Mouse (Mus musculus): Measurements from ENCODE around the gene Msrb1. TPM values are rescaled to one million over a fixed set of nuclear protein-coding genes. Genes with fewer than 3 reads are reported as not detected.

Msrb1 gene
- polyA plus RNA-seq, 1 experiment from 2014 or later = 54.2 TPM

- H3K27me3 ChIP-seq (ENCODE audit: control insufficient read depth, insufficient read depth, low read length) = no peaks in the 10 kb centered on the region
- no peak overlapping the region for H3K27ac ChIP-seq (replicated peaks)
- H3K4me3 ChIP-seq (ENCODE audit: low read depth, low read length) = no peak overlapping the region
- H3K4me2 ChIP-seq (replicated peaks; ENCODE audit: low read depth) = no peak overlapping the region
- TF ChIP-seq EP300 (optimal IDR thresholded peaks at IDR 0.05) (no peak), CTCF (IDR thresholded peaks at IDR 0.05; ENCODE audit: low read depth) (no peak)
- ATAC-seq (ENCODE audit: low FRiP score, low TSS enrichment) = no peak
- H3K4me1 ChIP-seq (replicated peaks; ENCODE audit: control insufficient read depth, insufficient read depth) = peaks cover 5% of the 10 kb centered on the region; the same call in 1 of the 2 replicates
- no peaks in the 10 kb centered on the region for H3K9me3 ChIP-seq (ENCODE audit: control insufficient read depth, low read length)
- 88% methylated on average over 9 of the region's 9 CpGs for WGBS
- peaks cover 25% of the 10 kb centered on the region for H3K36me3 ChIP-seq (ENCODE audit: control insufficient read depth, insufficient read depth, low read length)
- no peak overlapping the region for H3K9ac ChIP-seq (ENCODE audit: low read length)
- no peak for DNase-seq (ENCODE audit: low spot score)
Measured at GRCm38 (mm10) chr17:24701251-24701650, 35.2 kb upstream of the Msrb1 start.

DNA sequence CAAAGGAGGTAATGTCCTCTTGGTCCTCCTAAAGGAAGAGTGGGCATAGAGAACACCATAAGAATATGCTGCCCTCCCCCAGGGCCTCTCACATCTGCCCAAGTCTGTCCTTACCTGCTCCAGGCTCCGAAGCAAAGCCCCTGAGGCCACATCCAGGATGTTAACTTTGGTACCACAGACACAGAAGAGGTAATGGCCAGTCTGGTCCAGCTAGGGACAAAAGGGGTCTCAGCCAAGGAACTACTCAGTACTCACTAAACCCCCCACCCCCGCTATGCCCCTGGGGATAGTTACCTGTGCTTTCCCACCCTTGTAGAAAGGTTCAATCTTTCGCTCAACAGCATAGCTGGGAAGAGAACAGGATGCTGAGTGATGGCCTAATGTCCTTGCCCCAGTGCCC lies 30.6 kb upstream of the Msrb1 start:
- WGBS = 96% methylated on average over 3 of the region's 3 CpGs
- DNase-seq (ENCODE audit: low spot score) = no peak

GRCm38 (mm10) chr17:24706982-24707800 lies 29.3 kb upstream of the Msrb1 start, which contains the start of gene Tbl3:
Tbl3 (minus strand) TSS chr17:24707660.
- Histone ChIP-seq H3K27ac (replicated peaks) (peak within 1 kb of the TSS; percentile 86), H3K9ac (ENCODE audit: low read length) (peak within 1 kb of the TSS; percentile 72), H3K9me3 (ENCODE audit: control insufficient read depth, low read length) (no peaks in the 10 kb centered on the region), H3K4me1 (replicated peaks; ENCODE audit: control insufficient read depth, insufficient read depth) (no peaks in the 10 kb centered on the region), H3K27me3 (ENCODE audit: control insufficient read depth, insufficient read depth, low read length) (no peaks in the 10 kb centered on the region), H3K36me3 (ENCODE audit: control insufficient read depth, insufficient read depth, low read length) (peaks cover 13% of the 10 kb centered on the region), H3K4me3 (ENCODE audit: low read depth, low read length) (peak within 1 kb of the TSS; percentile 66), H3K4me2 (replicated peaks; ENCODE audit: low read depth) (peak within 1 kb of the TSS; percentile 77)
- DNase-seq (ENCODE audit: low spot score) (peak; percentile 96), ATAC-seq (ENCODE audit: low FRiP score, low TSS enrichment) (peak; percentile 85)
- TF ChIP-seq CTCF (IDR thresholded peaks at IDR 0.05; ENCODE audit: low read depth) (no peak), EP300 (optimal IDR thresholded peaks at IDR 0.05) (no peak)
- 2% methylated on average over 32 of the region's 32 CpGs for WGBS

More for the DNA sequence above, 30.6 kb upstream of the Msrb1 start:
- no peak overlapping the region for H3K27ac ChIP-seq (replicated peaks)
- no peak overlapping the region for H3K4me3 ChIP-seq (ENCODE audit: low read depth, low read length)
- no peaks in the 10 kb centered on the region for H3K9me3 ChIP-seq (ENCODE audit: control insufficient read depth, low read length)
- no peak for ATAC-seq (ENCODE audit: low FRiP score, low TSS enrichment)
- H3K4me1 ChIP-seq (replicated peaks; ENCODE audit: control insufficient read depth, insufficient read depth) = no peaks in the 10 kb centered on the region
- no peak overlapping the region for H3K9ac ChIP-seq (ENCODE audit: low read length)
- H3K36me3 ChIP-seq (ENCODE audit: control insufficient read depth, insufficient read depth, low read length) = peaks cover 23% of the 10 kb centered on the region
- H3K27me3 ChIP-seq (ENCODE audit: control insufficient read depth, insufficient read depth, low read length) = no peaks in the 10 kb centered on the region
- no peak for TF ChIP-seq CTCF (IDR thresholded peaks at IDR 0.05; ENCODE audit: low read depth)
- TF ChIP-seq EP300 (optimal IDR thresholded peaks at IDR 0.05) = no peak
- no peak overlapping the region for H3K4me2 ChIP-seq (replicated peaks; ENCODE audit: low read depth)

GRCm38 (mm10) chr17:24707801-24708425 lies 28.5 kb upstream of the Msrb1 start:
- no peaks in the 10 kb centered on the region for H3K4me1 ChIP-seq (replicated peaks; ENCODE audit: control insufficient read depth, insufficient read depth)
- H3K27me3 ChIP-seq (ENCODE audit: control insufficient read depth, insufficient read depth, low read length) = no peaks in the 10 kb centered on the region
- H3K36me3 ChIP-seq (ENCODE audit: control insufficient read depth, insufficient read depth, low read length) = peaks cover 12% of the 10 kb centered on the region
- no peaks in the 10 kb centered on the region for H3K9me3 ChIP-seq (ENCODE audit: control insufficient read depth, low read length)
- H3K27ac ChIP-seq (replicated peaks) = peak overlapping the region; percentile 86
- ATAC-seq (ENCODE audit: low FRiP score, low TSS enrichment) (no peak), DNase-seq (ENCODE audit: low spot score) (no peak)
- no peak for TF ChIP-seq CTCF (IDR thresholded peaks at IDR 0.05; ENCODE audit: low read depth)
- no peak for TF ChIP-seq EP300 (optimal IDR thresholded peaks at IDR 0.05)
- H3K4me3 ChIP-seq (ENCODE audit: low read depth, low read length) = peak overlapping the region; percentile 66
- peak overlapping the region; percentile 72 for H3K9ac ChIP-seq (ENCODE audit: low read length)
- H3K4me2 ChIP-seq (replicated peaks; ENCODE audit: low read depth) = peak overlapping the region; percentile 77
- 4% methylated on average over 24 of the region's 24 CpGs for WGBS

- TF ChIP-seq EP300 (optimal IDR thresholded peaks at IDR 0.05) (no peak), CTCF (IDR thresholded peaks at IDR 0.05; ENCODE audit: low read depth) (peak; percentile 66)
- ATAC-seq (ENCODE audit: low FRiP score, low TSS enrichment) (0 out of 2 replicates have a peak, but pooled peaks have one; percentile 9), DNase-seq (ENCODE audit: low spot score) (no peak)
- no peak overlapping the region for H3K9ac ChIP-seq (ENCODE audit: low read length)
- peaks cover 11% of the 10 kb centered on the region for H3K36me3 ChIP-seq (ENCODE audit: control insufficient read depth, insufficient read depth, low read length)
- WGBS = 34% methylated on average over 2 of the region's 2 CpGs
- no peak overlapping the region for H3K4me3 ChIP-seq (ENCODE audit: low read depth, low read length)
- H3K9me3 ChIP-seq (ENCODE audit: control insufficient read depth, low read length) = no peaks in the 10 kb centered on the region
- no peaks in the 10 kb centered on the region for H3K4me1 ChIP-seq (replicated peaks; ENCODE audit: control insufficient read depth, insufficient read depth)
- no peak overlapping the region for H3K27ac ChIP-seq (replicated peaks)
- no peaks in the 10 kb centered on the region for H3K27me3 ChIP-seq (ENCODE audit: control insufficient read depth, insufficient read depth, low read length)
- H3K4me2 ChIP-seq (replicated peaks; ENCODE audit: low read depth) = no peak overlapping the region
Measured at GRCm38 (mm10) chr17:24708646-24709045, 27.8 kb upstream of the Msrb1 start.

GRCm38 (mm10) chr17:24715556-24715955 lies 20.9 kb upstream of the Msrb1 start:
- ATAC-seq (ENCODE audit: low FRiP score, low TSS enrichment) (no peak), DNase-seq (ENCODE audit: low spot score) (no peak)
- Histone ChIP-seq H3K27me3 (ENCODE audit: control insufficient read depth, insufficient read depth, low read length) (no peaks in the 10 kb centered on the region), H3K4me3 (ENCODE audit: low read depth, low read length) (no peak overlapping the region), H3K27ac (replicated peaks) (no peak overlapping the region), H3K36me3 (ENCODE audit: control insufficient read depth, insufficient read depth, low read length) (no peaks in the 10 kb centered on the region), H3K9ac (ENCODE audit: low read length) (no peak overlapping the region), H3K4me2 (replicated peaks; ENCODE audit: low read depth) (no peak overlapping the region), H3K4me1 (replicated peaks; ENCODE audit: control insufficient read depth, insufficient read depth) (no peaks in the 10 kb centered on the region), H3K9me3 (ENCODE audit: control insufficient read depth, low read length) (no peaks in the 10 kb centered on the region)
- no peak for TF ChIP-seq CTCF (IDR thresholded peaks at IDR 0.05; ENCODE audit: low read depth)
- no peak for TF ChIP-seq EP300 (optimal IDR thresholded peaks at IDR 0.05)
- 69% methylated on average over 6 of the region's 6 CpGs for WGBS
